Comparison of ENCODE assay signal across 29 mouse cellular contexts in genomic region chr6:28032006-28032405, GRCm38 (mm10).
"Had no signal": no experiment of that assay in that cellular context is flagged by ENCODE, and none has a peak within 500 bp of the region (broad histone marks: within the 10 kb centered on the region; RNA-seq: fewer than 3 reads in every experiment).

No protein-coding gene starts in this region.

- H3K9ac ChIP-seq: embryonic facial prominence, embryonic 12.5 days; embryonic facial prominence, embryonic 13.5 days; embryonic facial prominence, embryonic 15.5 days; forebrain, embryonic 12.5 days; forebrain, embryonic 13.5 days; forebrain, embryonic 15.5 days; forebrain, postnatal 0 days had no signal

- H3K4me2 ChIP-seq: embryonic facial prominence, embryonic 12.5 days; embryonic facial prominence, embryonic 13.5 days; embryonic facial prominence, embryonic 15.5 days; forebrain, embryonic 12.5 days; forebrain, embryonic 13.5 days; forebrain, embryonic 15.5 days had no signal

- H3K27me3 ChIP-seq: embryonic facial prominence, embryonic 12.5 days; embryonic facial prominence, embryonic 13.5 days; embryonic facial prominence, embryonic 15.5 days; forebrain, embryonic 12.5 days; forebrain, embryonic 13.5 days; forebrain, embryonic 15.5 days had no signal

- H3K4me1 ChIP-seq: embryonic facial prominence, embryonic 10.5 days; embryonic facial prominence, embryonic 12.5 days; embryonic facial prominence, embryonic 13.5 days; embryonic facial prominence, embryonic 15.5 days; forebrain, embryonic 10.5 days; forebrain, embryonic 12.5 days; forebrain, embryonic 13.5 days; forebrain, embryonic 15.5 days had no signal

- DNase-seq: cerebellum, adult 2 months; cerebellum, adult 8-10 months; cerebellum, adult 9-10 months; cerebellum, adult 9-11 months; cerebellum, postnatal 10 days; cerebellum, postnatal 14 days; cerebellum, postnatal 25 days; cerebellum, postnatal 36 days; embryo, embryonic 11 days; forebrain, postnatal 0 days; gastrocnemius, adult 2 months; gastrocnemius, postnatal 10 days; gastrocnemius, postnatal 14 days; gastrocnemius, postnatal 25 days; gastrocnemius, postnatal 36 days; heart, adult 11 months; heart, adult 18-20 months; heart, adult 2 months had no signal

- ATAC-seq: forebrain, embryonic 13.5 days; forebrain, embryonic 14.5 days; forebrain, embryonic 15.5 days; forebrain, embryonic 16.5 days; forebrain, postnatal 0 days had no signal

- H3K27ac ChIP-seq: embryonic facial prominence, embryonic 10.5 days; embryonic facial prominence, embryonic 12.5 days; embryonic facial prominence, embryonic 13.5 days; embryonic facial prominence, embryonic 15.5 days; forebrain, embryonic 10.5 days; forebrain, embryonic 12.5 days; forebrain, embryonic 13.5 days; forebrain, embryonic 15.5 days; gastrocnemius, adult 2 months; heart, adult 2 months had no signal

- H3K4me3 ChIP-seq: embryonic facial prominence, embryonic 10.5 days; embryonic facial prominence, embryonic 12.5 days; embryonic facial prominence, embryonic 13.5 days; embryonic facial prominence, embryonic 15.5 days; erythroblast, embryonic 14.5 days; forebrain, embryonic 10.5 days; forebrain, embryonic 12.5 days; forebrain, embryonic 13.5 days; forebrain, embryonic 15.5 days; gastrocnemius, adult 2 months; heart, adult 2 months had no signal

- H3K9me3 ChIP-seq: embryonic facial prominence, embryonic 10.5 days; embryonic facial prominence, embryonic 12.5 days; embryonic facial prominence, embryonic 13.5 days; embryonic facial prominence, embryonic 15.5 days; forebrain, embryonic 10.5 days; forebrain, embryonic 12.5 days; forebrain, embryonic 13.5 days; forebrain, embryonic 15.5 days had no signal

- H3K36me3 ChIP-seq: embryonic facial prominence, embryonic 10.5 days; embryonic facial prominence, embryonic 12.5 days; embryonic facial prominence, embryonic 13.5 days; embryonic facial prominence, embryonic 15.5 days; forebrain, embryonic 10.5 days; forebrain, embryonic 12.5 days; forebrain, embryonic 15.5 days had no signal
